Mouse (Mus musculus) liver, postnatal 0 days (tissue): ENCODE measurements around the gene Ppib. TPM values are rescaled to one million over a fixed set of nuclear protein-coding genes. Genes with fewer than 3 reads are reported as not detected.

Experiments used
- ATAC-seq: fragments of 200-750 bp; cut with Nextera tagmentation; 2 replicates; pipeline ENCODE4 v1.8.0; 2017; ENCODE audit warnings: mild to moderate bottlenecking, moderate library complexity
- DNase-seq: peaks from one replicate; pipeline ENCODE4 v3.0.0-alpha.2; 2016
- H3K27ac ChIP-seq: fragments of 300-500 bp; sonication (generic); 2 replicates; pipeline ENCODE4 v1.5.1; 2014; ENCODE audit warnings: antibody characterized with exemption, moderate library complexity, mild to moderate bottlenecking, low read depth
- H3K27me3 ChIP-seq: fragments of 300-500 bp; sonication (generic); 2 replicates; pipeline ENCODE4 v1.6.1; 2014; ENCODE audit warnings: low read length, control low read depth, mixed read lengths; ENCODE audit not compliant: insufficient read depth
- H3K36me3 ChIP-seq: fragments of 300-500 bp; sonication (generic); replicated peaks from 2 replicates; pipeline ENCODE4 v1.6.1; 2014; ENCODE audit warnings: mild to moderate bottlenecking, control low read depth, low read length, moderate library complexity, mixed read lengths; ENCODE audit not compliant: insufficient read depth
- H3K4me1 ChIP-seq: fragments of 300-500 bp; sonication (generic); 2 replicates; pipeline ENCODE4 v1.6.1; 2014; ENCODE audit warnings: antibody characterized with exemption, mild to moderate bottlenecking, control low read depth; ENCODE audit not compliant: insufficient read depth
- H3K4me2 ChIP-seq: fragments of 300-500 bp; sonication (generic); 2 replicates; pipeline ENCODE4 v1.6.1; 2014; ENCODE audit warnings: low read depth, mild to moderate bottlenecking, low read length, moderate library complexity, mixed read lengths
- H3K4me3 ChIP-seq: fragments of 300-500 bp; sonication (generic); 2 replicates; pipeline ENCODE4 v1.5.1; 2014; ENCODE audit warnings: low read depth, low read length
- H3K9ac ChIP-seq: fragments of 300-500 bp; sonication (generic); replicated peaks from 2 replicates; pipeline ENCODE4 v1.6.1; 2014; ENCODE audit warnings: mild to moderate bottlenecking, moderate library complexity
- H3K9me3 ChIP-seq: fragments of 300-500 bp; sonication (generic); 2 replicates; pipeline ENCODE4 v1.6.1; 2016; ENCODE audit warnings: mild to moderate bottlenecking, control low read depth, low read length, mixed read lengths
- CTCF ChIP-seq: sonication (generic); IDR thresholded peaks from 2 replicates; pipeline ENCODE4 v1.5.1; 2016; ENCODE audit warnings: antibody characterized with exemption, low read depth
- EP300 ChIP-seq: IDR thresholded peaks from 2 replicates; pipeline ENCODE4 v1.6.1; 2016; ENCODE audit warnings: antibody characterized with exemption, low read depth, mild to moderate bottlenecking
- WGBS: fragments of 180-500 bp; shearing (Covaris S2); extraction: QIAGEN DNeasy Blood & Tissue Kit; methylation state at CpG from one replicate; pipeline ENCODE4 v1.1.7; 2014; ENCODE audit not compliant: insufficient replicate concordance; 5-methylcytosine and 5-hydroxymethylcytosine counted together
- polyA plus RNA-seq: library from polyadenylated mRNA; unstranded; fragments of >200 nt; fragmentation: Nextera tagmentation; extraction: Ambion mirVana; gene quantifications from 2 replicates; pipeline ENCODE4 v1.2.1, GENCODE M21; 2015

The Ppib gene
- polyA plus RNA-seq, 1 experiment from 2014 or later, result 376 TPM

DNA sequence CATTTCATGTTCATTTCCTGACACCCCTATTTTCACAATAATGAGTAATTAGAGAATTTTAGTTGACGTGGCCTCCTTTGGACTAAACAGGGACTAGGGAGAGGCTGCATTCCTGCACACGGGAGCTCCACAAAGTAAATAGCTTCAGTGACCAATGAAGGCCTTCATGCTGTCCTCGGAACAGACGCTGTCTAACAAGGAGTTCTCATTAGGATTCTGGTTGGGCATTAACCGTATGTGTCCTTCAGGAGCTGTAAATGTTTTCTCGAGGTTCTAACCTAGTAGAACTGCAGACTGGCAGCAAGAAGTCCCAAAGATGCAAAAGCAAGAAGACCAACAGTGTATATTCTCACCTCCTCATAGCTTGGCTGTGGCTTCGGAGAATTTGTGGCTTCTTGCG is 45.1 kb downstream of the Ppib start:
- no peak overlapping the region for H3K9ac ChIP-seq
- TF ChIP-seq EP300 (no peak), CTCF (no peak)
- no peak overlapping the region for H3K4me3 ChIP-seq
- 89% methylated on average over 8 of the region's 8 CpGs for WGBS
- DNase-seq (no peak), ATAC-seq (no peak)
- no peak overlapping the region for H3K27ac ChIP-seq
- H3K27me3 ChIP-seq, result no peaks in the 10 kb centered on the region
- no peak overlapping the region for H3K4me2 ChIP-seq
- H3K9me3 ChIP-seq, result no peaks in the 10 kb centered on the region
- peaks cover 80% of the 10 kb centered on the region for H3K36me3 ChIP-seq
- peaks cover 2% of the 10 kb centered on the region for H3K4me1 ChIP-seq

DNA sequence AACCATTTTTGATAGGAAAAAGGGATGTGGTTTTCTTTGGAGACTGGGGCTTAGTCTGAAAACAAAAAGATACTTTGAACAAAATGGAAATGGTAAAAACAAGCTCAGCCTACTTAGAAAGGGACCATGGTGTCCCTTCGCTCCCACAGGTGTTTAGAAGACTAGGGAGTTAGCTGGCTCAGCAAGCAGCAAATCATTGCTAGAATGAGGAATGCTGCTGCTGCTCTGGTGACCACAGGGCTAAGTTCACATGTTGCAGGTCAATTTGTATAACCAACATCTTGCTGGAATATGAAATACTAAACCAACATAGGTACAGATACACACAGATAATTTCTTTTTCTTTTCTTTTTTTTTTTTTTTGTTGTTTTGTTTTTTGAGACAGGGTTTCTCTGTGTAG is 49.6 kb downstream of the Ppib start:
- H3K9me3 ChIP-seq, result no peaks in the 10 kb centered on the region
- 89% methylated on average over 1 of the region's 1 CpGs for WGBS
- H3K27me3 ChIP-seq, result no peaks in the 10 kb centered on the region
- no peak for ATAC-seq
- no peak for TF ChIP-seq EP300
- TF ChIP-seq CTCF, result no peak
- H3K4me3 ChIP-seq, result no peak overlapping the region
- no peak overlapping the region for H3K9ac ChIP-seq
- H3K36me3 ChIP-seq, result peaks cover 45% of the 10 kb centered on the region
- no peak overlapping the region for H3K27ac ChIP-seq
- no peak overlapping the region for H3K4me2 ChIP-seq
- peaks cover 10% of the 10 kb centered on the region for H3K4me1 ChIP-seq
- no peak for DNase-seq

DNA sequence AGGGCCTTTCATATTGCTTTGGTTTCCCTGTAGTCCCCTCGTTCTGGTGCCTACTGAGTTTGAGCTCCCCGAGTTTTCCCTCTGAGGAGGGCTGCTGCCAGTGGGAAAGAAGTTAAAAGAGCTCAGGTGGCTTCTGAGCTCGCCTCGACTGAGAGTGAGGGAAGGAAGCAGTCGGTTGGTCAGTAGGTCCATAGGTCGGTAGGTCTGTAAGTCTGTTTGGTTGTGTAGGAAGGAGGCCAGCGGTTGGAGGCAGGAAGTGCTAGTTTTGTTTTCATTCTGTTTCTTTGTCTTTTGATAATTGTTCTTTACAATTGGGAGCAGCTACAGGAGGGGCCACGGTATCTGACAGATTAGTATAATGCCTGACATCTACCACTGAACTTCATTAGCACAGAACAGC is 50.1 kb downstream of the Ppib start:
- Histone ChIP-seq H3K4me3 (no peak overlapping the region), H3K27ac (peak overlapping the region; percentile 40; the same call in 1 of the 2 replicates), H3K36me3 (peaks cover 43% of the 10 kb centered on the region), H3K27me3 (no peaks in the 10 kb centered on the region), H3K9me3 (no peaks in the 10 kb centered on the region), H3K4me2 (no peak overlapping the region), H3K4me1 (peaks cover 14% of the 10 kb centered on the region), H3K9ac (no peak overlapping the region)
- DNase-seq, result no peak
- ATAC-seq, result no peak
- 38% methylated on average over 8 of the region's 8 CpGs for WGBS
- no peak for TF ChIP-seq EP300

DNA sequence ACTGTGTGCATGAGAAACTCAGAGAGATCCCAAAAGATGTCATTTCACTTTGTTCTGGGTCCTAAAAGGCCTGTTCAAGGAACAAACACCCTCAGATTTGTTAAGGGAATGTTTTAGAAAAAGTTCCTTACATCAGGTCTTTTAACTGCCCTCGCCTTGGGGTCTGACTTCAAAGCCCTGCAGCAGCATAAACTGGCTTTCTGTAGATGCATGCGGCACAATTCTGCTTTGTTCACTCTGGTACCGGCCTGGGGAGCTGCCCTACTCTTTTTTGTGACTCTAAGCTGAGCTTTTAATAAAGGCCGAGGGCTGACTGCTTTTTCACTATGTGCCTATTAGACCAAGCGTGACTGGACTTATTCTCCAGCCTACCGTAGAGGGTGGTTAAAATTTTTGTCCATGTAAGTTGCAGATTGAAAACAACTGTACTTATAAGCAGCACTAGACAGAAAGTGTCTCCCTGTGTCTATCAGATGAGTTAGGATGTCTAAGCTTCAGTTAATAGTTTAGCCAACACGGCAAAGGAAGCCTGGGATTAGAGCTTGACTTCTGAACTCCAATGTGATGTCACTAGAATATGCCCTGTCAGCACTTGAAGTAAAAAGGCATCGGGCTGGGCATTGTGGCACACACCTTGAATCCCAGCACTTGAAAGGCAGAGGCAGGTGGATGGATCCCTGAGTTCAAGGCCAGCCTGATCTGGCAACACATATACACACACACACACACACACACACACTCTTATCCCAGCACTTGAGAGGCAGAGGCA is 50.8 kb downstream of the Ppib start:
- H3K4me2 ChIP-seq, result no peak overlapping the region
- peak overlapping the region; percentile 40 for H3K27ac ChIP-seq
- no peaks in the 10 kb centered on the region for H3K27me3 ChIP-seq
- WGBS, result 79% methylated on average over 8 of the region's 8 CpGs
- no peaks in the 10 kb centered on the region for H3K9me3 ChIP-seq
- ATAC-seq (no peak), DNase-seq (no peak)
- H3K4me3 ChIP-seq, result no peak overlapping the region
- peaks cover 14% of the 10 kb centered on the region for H3K4me1 ChIP-seq
- H3K36me3 ChIP-seq, result peaks cover 40% of the 10 kb centered on the region
- H3K9ac ChIP-seq, result no peak overlapping the region
- no peak for TF ChIP-seq EP300
- no peak for TF ChIP-seq CTCF

DNA sequence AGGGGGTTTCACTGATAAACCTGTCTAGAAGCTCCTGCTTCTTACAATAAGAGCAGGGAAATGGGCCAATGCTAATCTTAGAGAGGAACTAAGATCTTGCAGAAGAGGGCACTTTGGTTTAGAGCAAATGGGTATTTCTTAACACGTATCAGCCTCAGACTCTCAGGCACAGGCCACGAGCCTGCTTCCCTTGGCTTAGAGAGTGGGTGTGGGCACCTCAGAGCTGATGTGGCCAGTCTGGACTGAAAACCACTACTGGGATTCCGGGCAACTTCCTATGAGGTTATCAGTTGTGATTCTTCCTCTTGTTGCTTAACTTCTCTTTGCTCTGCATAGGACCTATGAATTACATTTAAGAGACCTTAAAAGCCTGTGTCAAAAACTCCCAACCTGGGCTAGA is 54.3 kb downstream of the Ppib start:
- Histone ChIP-seq H3K4me2 (no peak overlapping the region), H3K9me3 (no peaks in the 10 kb centered on the region), H3K36me3 (peaks cover 13% of the 10 kb centered on the region; the same call in 1 of the 2 replicates), H3K27ac (peak overlapping the region; percentile 44; the same call in 1 of the 2 replicates), H3K27me3 (no peaks in the 10 kb centered on the region), H3K4me1 (peaks cover 23% of the 10 kb centered on the region), H3K4me3 (no peak overlapping the region), H3K9ac (no peak overlapping the region)
- ATAC-seq (peak; percentile 54; the same call in 1 of the 2 replicates), DNase-seq (peak; percentile 35)
- 44% methylated on average over 3 of the region's 3 CpGs for WGBS
- TF ChIP-seq EP300 (0 out of 2 replicates have a peak, but pooled peaks have one; percentile 14), CTCF (no peak)

Other genes with a start within 250 kb of the Ppib start
- 2.0 and 2.8 TPM in 2 replicates for gene Zfp609, start 232.7 kb upstream of the Ppib start, polyA plus RNA-seq
- gene Pclaf, start 170.0 kb upstream of the Ppib start, polyA plus RNA-seq, result 55.8 and 61.7 TPM in 2 replicates
- 6.8 and 8.7 TPM in 2 replicates for gene Trip4, start 151.4 kb upstream of the Ppib start, polyA plus RNA-seq
- gene Csnk1g1, start 151.3 kb upstream of the Ppib start, polyA plus RNA-seq, result 1.9 and 2.0 TPM in 2 replicates
- gene Snx22, start 9.5 kb downstream of the Ppib start, polyA plus RNA-seq, result 13.4 and 13.7 TPM in 2 replicates
- gene Snx1, start 66.4 kb downstream of the Ppib start, polyA plus RNA-seq, result 30.4 and 34.5 TPM in 2 replicates
- gene Ciao2a, start 66.4 kb downstream of the Ppib start, polyA plus RNA-seq, result 122 and 133 TPM in 2 replicates
- 21.6 and 23.4 TPM in 2 replicates for gene Dapk2, start 98.0 kb downstream of the Ppib start, polyA plus RNA-seq